Mouse (Mus musculus): ENCODE data around the gene Pam16. TPM values are rescaled to one million over a fixed set of nuclear protein-coding genes. Genes with fewer than 3 reads are reported as not detected.

The Pam16 gene
- total RNA-seq (2021) = 100 to 1,000 TPM; 119 to 137 TPM
- long read RNA-seq, experiment 1, transcript Pam16-201 (5 exons, 596 nt) = major isoform, 72 of 73 reads
- long read RNA-seq, experiment 1, partial matches to known transcripts = 0 of 73 reads
- long read RNA-seq, experiment 1, other reads (novel, unspliced or antisense) = 0 of 73 reads
- long read RNA-seq, experiment 2, transcript Pam16-201 (5 exons, 596 nt) = major isoform, 59 of 62 reads
- long read RNA-seq, experiment 2, partial matches to known transcripts = 0 of 62 reads
- long read RNA-seq, experiment 2, other reads (novel, unspliced or antisense) = 2 of 62 reads

- peak; percentile 94 to 96 for DNase-seq
- intact Hi-C loops (cut with DNase I) = no loop called here
Measured at GRCm38 (mm10) chr16:4624481-4625110, at the start of gene Pam16. Gene Pam16 (minus strand): TSS chr16:4624988.

GRCm38 (mm10) chr16:4674091-4674490 lies 49.3 kb upstream of the Pam16 start:
- DNase-seq = no peak
- intact Hi-C loops (cut with DNase I) = no loop called here

GRCm38 (mm10) chr16:4670317-4670716 lies 45.5 kb upstream of the Pam16 start:
- no peak for DNase-seq
- intact Hi-C loops (cut with DNase I) = no loop called here

- intact Hi-C loops (cut with DNase I) = loop anchor here (1.0 to 5.0 kb wide), 3 partner anchors 37 to 115 kb away; no protein-coding TSS in a partner anchor
- peak; percentile 87 to 95 for DNase-seq
Measured at GRCm38 (mm10) chr16:4667190-4667808, 42.5 kb upstream of the Pam16 start.

GRCm38 (mm10) chr16:4665726-4666125 lies 40.9 kb upstream of the Pam16 start:
- DNase-seq = no peak
- intact Hi-C loops (cut with DNase I) = loop anchor here (2.0 to 5.0 kb wide), 2 partner anchors 99 to 113 kb away; no protein-coding TSS in a partner anchor

- DNase-seq = no peak
- intact Hi-C loops (cut with DNase I) = no loop called here
Measured at GRCm38 (mm10) chr16:4663806-4664205, 39.0 kb upstream of the Pam16 start.

- no peak for DNase-seq
- intact Hi-C loops (cut with DNase I) = no loop called here
Measured at GRCm38 (mm10) chr16:4661605-4662004, 36.8 kb upstream of the Pam16 start.

GRCm38 (mm10) chr16:4659326-4659725 lies 34.5 kb upstream of the Pam16 start:
- DNase-seq = no peak
- intact Hi-C loops (cut with DNase I) = no loop called here

- DNase-seq = peak; percentile 18 to 40
- intact Hi-C loops (cut with DNase I) = no loop called here
Measured at GRCm38 (mm10) chr16:4658781-4659245, 34.0 kb upstream of the Pam16 start.

GRCm38 (mm10) chr16:4656571-4657081 lies 31.8 kb upstream of the Pam16 start:
- DNase-seq = no peak
- intact Hi-C loops (cut with DNase I) = no loop called here

- intact Hi-C loops (cut with DNase I) = loop anchor here (2.0 kb wide), 1 partner anchor 25 kb away; no protein-coding TSS in a partner anchor
Measured at GRCm38 (mm10) chr16:4655764-4656570, 31.2 kb upstream of the Pam16 start.

GRCm38 (mm10) chr16:4655251-4655734 lies 30.5 kb upstream of the Pam16 start:
- peak; percentile 43 to 59 for DNase-seq
- intact Hi-C loops (cut with DNase I) = loop anchor here (2.0 kb wide), 1 partner anchor 24 kb away; no protein-coding TSS in a partner anchor

More at GRCm38 (mm10) chr16:4655764-4656570, 31.2 kb upstream of the Pam16 start:
- peak; percentile 29 to 53 for DNase-seq

- intact Hi-C loops (cut with DNase I) = loop anchor here (2.0 kb wide), 1 partner anchor 24 kb away; no protein-coding TSS in a partner anchor
- peak; percentile 37 to 55 for DNase-seq
Measured at GRCm38 (mm10) chr16:4654706-4655105, 29.9 kb upstream of the Pam16 start.

GRCm38 (mm10) chr16:4652707-4653416 lies 28.1 kb upstream of the Pam16 start:
- intact Hi-C loops (cut with DNase I) = no loop called here
- peak in 1 of 2 experiments; percentile 24 for DNase-seq

- DNase-seq = no peak
- intact Hi-C loops (cut with DNase I) = no loop called here
Measured at GRCm38 (mm10) chr16:4651624-4652023, 26.8 kb upstream of the Pam16 start.

GRCm38 (mm10) chr16:4651081-4651480 lies 26.3 kb upstream of the Pam16 start:
- intact Hi-C loops (cut with DNase I) = no loop called here
- DNase-seq = no peak

GRCm38 (mm10) chr16:4650161-4650560 lies 25.4 kb upstream of the Pam16 start:
- no peak for DNase-seq
- intact Hi-C loops (cut with DNase I) = no loop called here

- intact Hi-C loops (cut with DNase I) = no loop called here
- DNase-seq = no peak
Measured at GRCm38 (mm10) chr16:4649692-4650091, 24.9 kb upstream of the Pam16 start.

GRCm38 (mm10) chr16:4649211-4649610 lies 24.4 kb upstream of the Pam16 start:
- DNase-seq = no peak
- intact Hi-C loops (cut with DNase I) = no loop called here
